Mouse (Mus musculus): ENCODE measurements around the gene Atp6v1f. TPM values are rescaled to one million over a fixed set of nuclear protein-coding genes. Genes with fewer than 3 reads are reported as not detected.

Gene Atp6v1f
- total RNA-seq (2014; rRNA removed) (86.8 and 90.5 TPM in 2 replicates), polyA plus RNA-seq (2012; rRNA removed) (167 and 181 TPM in 2 replicates)

DNA sequence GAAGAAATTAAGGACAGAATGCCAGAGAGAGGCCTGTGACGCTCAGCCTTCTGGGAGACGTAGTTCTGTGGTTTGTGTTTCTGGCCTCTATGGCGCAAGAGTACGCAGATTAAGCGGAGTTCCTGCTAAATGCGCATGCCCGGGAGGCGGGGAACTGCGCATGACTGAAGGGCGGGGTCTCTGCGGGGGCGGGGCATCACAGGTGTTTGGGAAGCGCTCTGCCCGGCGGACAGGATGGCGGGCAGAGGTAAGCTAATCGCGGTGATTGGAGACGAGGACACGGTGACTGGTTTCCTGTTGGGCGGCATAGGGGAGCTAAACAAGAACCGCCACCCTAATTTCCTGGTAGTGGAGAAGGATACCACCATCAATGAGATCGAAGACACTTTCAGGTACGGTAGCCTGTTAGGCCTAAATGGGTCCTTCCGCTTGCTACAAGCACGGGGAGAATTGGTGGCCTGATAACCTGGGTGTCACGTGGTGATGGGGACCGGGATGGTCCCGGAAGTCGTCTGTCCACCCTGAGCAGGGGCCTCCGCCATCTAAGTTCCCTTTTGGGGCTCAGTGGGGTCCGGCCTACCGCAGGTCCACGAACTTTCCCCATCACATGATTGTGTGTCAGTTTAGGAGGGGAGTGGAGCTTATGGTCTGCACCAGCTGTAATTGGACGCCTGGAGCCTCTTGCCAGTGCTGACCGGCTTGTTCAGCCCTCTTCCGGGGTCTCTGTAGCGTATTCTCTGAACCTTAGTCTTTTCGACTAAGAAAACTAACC lies at the start of gene Atp6v1f:
Gene Atp6v1f, plus strand, starts transcription at position 136 of the 772 bp plus-strand sequence.
- Histone ChIP-seq H3K79me2 (ENCODE audit: control insufficient read depth, insufficient read depth, low read length) (no peaks in the 10 kb centered on the region; the same call in 1 of the 2 replicates), H3K4me1 (ENCODE audit: control insufficient read depth, insufficient read depth, low read length) (peaks cover 4% of the 10 kb centered on the region; the same call in 1 of the 2 replicates), H3K9ac (ENCODE audit: low read depth, low read length) (peak within 1 kb of the TSS; percentile 73), H3K4me3 (ENCODE audit: insufficient read depth, low read depth, low read length) (peak within 1 kb of the TSS; percentile 58), H3K27me3 (ENCODE audit: control insufficient read depth, insufficient read depth, low read length) (no peaks in the 10 kb centered on the region), H3K27ac (replicated peaks; ENCODE audit: insufficient read depth, low read depth, low read length) (peak within 1 kb of the TSS; percentile 66), H3K36me3 (ENCODE audit: control insufficient read depth, insufficient read depth, low read length) (no peaks in the 10 kb centered on the region)
- under 1% methylated on average over 39 of the region's 39 CpGs for WGBS
- DNase-seq (ENCODE audit: extremely low read depth, low read depth, low spot score): peak; percentile 90
- TF ChIP-seq CTCF (IDR thresholded peaks at IDR 0.05; ENCODE audit: low read depth, low read length): no peak
- TF ChIP-seq POLR2A (IDR thresholded peaks at IDR 0.05; ENCODE audit: extremely low read depth, insufficient read depth, low read length): peak; percentile 27; the same call in 1 of the 2 replicates

DNA sequence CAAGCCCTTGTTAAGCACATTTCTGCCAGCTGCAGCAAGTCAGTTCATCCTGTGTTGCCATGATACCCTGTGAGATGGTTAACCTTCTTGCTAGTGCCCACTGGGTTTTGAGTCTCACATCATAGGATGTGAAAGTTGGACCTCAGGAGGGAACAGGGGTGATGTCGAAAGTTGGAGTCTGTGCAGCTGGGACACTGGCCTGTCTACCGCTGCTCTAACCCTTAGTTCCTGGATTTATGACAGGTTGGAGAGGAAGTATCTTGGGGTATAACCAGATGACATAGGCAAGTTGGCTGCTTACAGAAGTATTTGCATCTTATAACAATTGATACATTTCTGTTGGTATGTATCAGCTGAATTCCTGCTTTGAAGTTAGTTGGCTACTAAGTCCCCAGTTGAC lies 46.9 kb upstream of the Atp6v1f start:
- no peak overlapping the region for H3K9ac ChIP-seq (ENCODE audit: low read depth, low read length)
- H3K27ac ChIP-seq (replicated peaks; ENCODE audit: insufficient read depth, low read depth, low read length): no peak overlapping the region
- no peaks in the 10 kb centered on the region for H3K4me1 ChIP-seq (ENCODE audit: control insufficient read depth, insufficient read depth, low read length)
- no peak for TF ChIP-seq CTCF (IDR thresholded peaks at IDR 0.05; ENCODE audit: low read depth, low read length)
- no peak for TF ChIP-seq POLR2A (IDR thresholded peaks at IDR 0.05; ENCODE audit: extremely low read depth, insufficient read depth, low read length)
- H3K79me2 ChIP-seq (ENCODE audit: control insufficient read depth, insufficient read depth, low read length): no peaks in the 10 kb centered on the region
- no peak for DNase-seq (ENCODE audit: extremely low read depth, low read depth, low spot score)
- H3K27me3 ChIP-seq (ENCODE audit: control insufficient read depth, insufficient read depth, low read length): no peaks in the 10 kb centered on the region
- H3K36me3 ChIP-seq (ENCODE audit: control insufficient read depth, insufficient read depth, low read length): no peaks in the 10 kb centered on the region
- H3K4me3 ChIP-seq (ENCODE audit: insufficient read depth, low read depth, low read length): no peak overlapping the region
- 85% methylated on average over 2 of the region's 2 CpGs for WGBS

DNA sequence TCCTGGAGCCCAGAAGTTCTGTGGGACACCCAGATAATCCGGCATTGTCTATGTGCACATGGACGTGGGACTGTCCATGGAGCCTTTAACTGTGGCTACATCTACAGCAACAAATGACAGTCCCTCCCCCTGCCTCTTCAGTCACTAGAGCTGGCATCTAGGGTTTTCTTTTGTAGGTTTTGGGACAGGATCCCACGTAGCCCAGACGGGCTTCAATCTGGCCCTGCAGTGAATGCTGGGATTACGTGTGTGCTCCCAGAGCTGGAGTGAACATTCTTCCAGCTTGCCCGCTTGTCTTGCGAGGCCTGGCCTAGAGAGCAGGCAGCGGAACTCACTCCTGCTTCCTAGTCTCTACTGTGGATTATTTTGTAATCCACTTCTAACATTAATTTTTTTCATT lies 42.4 kb upstream of the Atp6v1f start:
- DNase-seq (ENCODE audit: extremely low read depth, low read depth, low spot score): no peak
- H3K36me3 ChIP-seq (ENCODE audit: control insufficient read depth, insufficient read depth, low read length): no peaks in the 10 kb centered on the region
- H3K9ac ChIP-seq (ENCODE audit: low read depth, low read length): no peak overlapping the region
- no peaks in the 10 kb centered on the region for H3K4me1 ChIP-seq (ENCODE audit: control insufficient read depth, insufficient read depth, low read length)
- H3K79me2 ChIP-seq (ENCODE audit: control insufficient read depth, insufficient read depth, low read length): no peaks in the 10 kb centered on the region
- WGBS: 91% methylated on average over 8 of the region's 8 CpGs
- no peak overlapping the region for H3K27ac ChIP-seq (replicated peaks; ENCODE audit: insufficient read depth, low read depth, low read length)
- no peaks in the 10 kb centered on the region for H3K27me3 ChIP-seq (ENCODE audit: control insufficient read depth, insufficient read depth, low read length)
- no peak overlapping the region for H3K4me3 ChIP-seq (ENCODE audit: insufficient read depth, low read depth, low read length)
- TF ChIP-seq CTCF (IDR thresholded peaks at IDR 0.05; ENCODE audit: low read depth, low read length) (no peak), POLR2A (IDR thresholded peaks at IDR 0.05; ENCODE audit: extremely low read depth, insufficient read depth, low read length) (no peak)

- H3K27ac ChIP-seq (replicated peaks; ENCODE audit: insufficient read depth, low read depth, low read length): no peak overlapping the region
- 84% methylated on average over 6 of the region's 6 CpGs for WGBS
- no peak for DNase-seq (ENCODE audit: extremely low read depth, low read depth, low spot score)
- no peak overlapping the region for H3K4me3 ChIP-seq (ENCODE audit: insufficient read depth, low read depth, low read length)
- H3K36me3 ChIP-seq (ENCODE audit: control insufficient read depth, insufficient read depth, low read length): no peaks in the 10 kb centered on the region
- H3K9ac ChIP-seq (ENCODE audit: low read depth, low read length): no peak overlapping the region
- H3K4me1 ChIP-seq (ENCODE audit: control insufficient read depth, insufficient read depth, low read length): no peaks in the 10 kb centered on the region
- TF ChIP-seq CTCF (IDR thresholded peaks at IDR 0.05; ENCODE audit: low read depth, low read length): no peak
- no peak for TF ChIP-seq POLR2A (IDR thresholded peaks at IDR 0.05; ENCODE audit: extremely low read depth, insufficient read depth, low read length)
- no peaks in the 10 kb centered on the region for H3K27me3 ChIP-seq (ENCODE audit: control insufficient read depth, insufficient read depth, low read length)
- H3K79me2 ChIP-seq (ENCODE audit: control insufficient read depth, insufficient read depth, low read length): no peaks in the 10 kb centered on the region
Observed at GRCm38 (mm10) chr6:29426331-29426730, 41.2 kb upstream of the Atp6v1f start.

DNA sequence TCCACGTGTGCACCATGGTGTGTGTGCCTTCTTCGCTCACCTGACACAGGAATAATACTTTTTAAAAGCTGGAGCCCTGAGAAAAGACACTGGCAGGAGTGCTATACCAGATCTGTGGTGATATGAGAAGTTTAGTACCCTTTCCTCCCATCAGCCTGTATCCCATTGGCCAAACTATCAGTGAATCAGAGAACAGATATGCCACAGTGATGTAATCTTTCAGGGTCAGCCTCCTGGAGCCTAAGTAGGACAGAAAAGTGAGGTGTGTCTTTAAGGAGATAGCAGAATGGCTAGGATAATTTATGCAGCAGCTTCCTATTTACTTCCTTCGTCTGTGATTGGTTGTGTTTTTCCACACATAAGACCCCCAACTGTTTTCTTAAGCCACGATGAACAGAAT lies 39.3 kb upstream of the Atp6v1f start:
- Histone ChIP-seq H3K4me3 (ENCODE audit: insufficient read depth, low read depth, low read length) (no peak overlapping the region), H3K27me3 (ENCODE audit: control insufficient read depth, insufficient read depth, low read length) (peaks cover 6% of the 10 kb centered on the region), H3K79me2 (ENCODE audit: control insufficient read depth, insufficient read depth, low read length) (no peaks in the 10 kb centered on the region), H3K4me1 (ENCODE audit: control insufficient read depth, insufficient read depth, low read length) (no peaks in the 10 kb centered on the region), H3K36me3 (ENCODE audit: control insufficient read depth, insufficient read depth, low read length) (no peaks in the 10 kb centered on the region), H3K9ac (ENCODE audit: low read depth, low read length) (no peak overlapping the region), H3K27ac (replicated peaks; ENCODE audit: insufficient read depth, low read depth, low read length) (no peak overlapping the region)
- TF ChIP-seq CTCF (IDR thresholded peaks at IDR 0.05; ENCODE audit: low read depth, low read length) (no peak), POLR2A (IDR thresholded peaks at IDR 0.05; ENCODE audit: extremely low read depth, insufficient read depth, low read length) (no peak)
- 62% methylated on average over 4 of the region's 4 CpGs for WGBS
- no peak for DNase-seq (ENCODE audit: extremely low read depth, low read depth, low spot score)

Data from liver, adult 2 months (tissue).